Mouse (Mus musculus): ENCODE measurements around the gene Crygc. TPM values are rescaled to one million over a fixed set of nuclear protein-coding genes. Genes with fewer than 3 reads are reported as not detected.
"Not testable (repeated sequence)": the region's sequence is repeated elsewhere in the genome, so short reads cannot be mapped to it uniquely, and the experiment has no call there.

Crygc gene
- total RNA-seq, 2 experiments from 2014 or later: not detected

GRCm38 (mm10) chr1:65052140-65052539 lies 21.3 kb downstream of the Crygc start:
- DNase-seq: no peak

GRCm38 (mm10) chr1:65051696-65052095 lies 21.8 kb downstream of the Crygc start:
- no peak for DNase-seq

- not testable (repeated sequence) for DNase-seq
These were observed 22.5 kb downstream of the Crygc start, which contains the start of gene Cryge for GRCm38 (mm10) chr1:65050952-65051351. Gene Cryge (minus strand): TSS chr1:65051149.

GRCm38 (mm10) chr1:65048781-65049180 lies 24.7 kb downstream of the Crygc start:
- peak; percentile 18 for DNase-seq

GRCm38 (mm10) chr1:65046401-65047109 lies 26.9 kb downstream of the Crygc start:
- DNase-seq: peak; percentile 25

- no peak for DNase-seq
These were observed 30.1 kb downstream of the Crygc start for GRCm38 (mm10) chr1:65043433-65043832.

- DNase-seq: no peak
These were observed 31.7 kb downstream of the Crygc start for GRCm38 (mm10) chr1:65041837-65042236.

- DNase-seq: no peak
These were observed 32.7 kb downstream of the Crygc start for GRCm38 (mm10) chr1:65040806-65041205.

- DNase-seq: no peak
These were observed 33.8 kb downstream of the Crygc start for GRCm38 (mm10) chr1:65039679-65040078.

GRCm38 (mm10) chr1:65037542-65037941 lies 35.9 kb downstream of the Crygc start:
- DNase-seq: no peak

- no peak for DNase-seq
These were observed 38.0 kb downstream of the Crygc start for GRCm38 (mm10) chr1:65035513-65035912.

- DNase-seq: no peak
These were observed 40.8 kb downstream of the Crygc start, which contains the start of gene Akr1cl for GRCm38 (mm10) chr1:65032641-65033040. Gene Akr1cl (minus strand): TSS chr1:65032759.

GRCm38 (mm10) chr1:65028206-65028605 lies 45.3 kb downstream of the Crygc start:
- DNase-seq: no peak

Other genes starting within 250 kb of the Crygc start
- 10 to 100 TPM in 1 of 2 experiments, 1 to 10 TPM in 1; 8.3 to 10.2 TPM for gene Plekhm3, start 116.9 kb downstream of the Crygc start, total RNA-seq (2021)
- under 1 TPM; 0.52 to 0.55 TPM for gene Akr1cl, start 40.9 kb downstream of the Crygc start, total RNA-seq (2021)
- not detected for gene Cryge, start 22.5 kb downstream of the Crygc start, total RNA-seq (2021)
- gene Crygd, start 10.2 kb downstream of the Crygc start, total RNA-seq (2021): not detected
- not detected for gene Crygb, start 8.6 kb upstream of the Crygc start, total RNA-seq (2021)
- gene Cryga, start 29.7 kb upstream of the Crygc start, total RNA-seq (2021): not detected
- gene Gm28845, start 45.9 kb upstream of the Crygc start, total RNA-seq (2021): not detected
- gene D630023F18Rik, start 49.5 kb upstream of the Crygc start, total RNA-seq (2021): not detected
- 10 to 100 TPM; 41.2 to 43.5 TPM for gene Idh1, start 112.8 kb upstream of the Crygc start, total RNA-seq (2021)
- 10 to 100 TPM; 17.2 to 18.1 TPM for gene Pikfyve, start 113.0 kb upstream of the Crygc start, total RNA-seq (2021)
- not detected for gene Pth2r, start 208.4 kb upstream of the Crygc start, total RNA-seq (2021)